Comparison of ENCODE assay signal across 27 mouse cellular contexts in genomic region chr4:45811250-45811649, GRCm38 (mm10). TPM values are rescaled to one million over a fixed set of nuclear protein-coding genes. Genes with fewer than 3 reads are reported as not detected.
"Had no signal": no experiment of that assay in that cellular context is flagged by ENCODE, and none has a peak within 500 bp of the region (broad histone marks: within the 10 kb centered on the region; RNA-seq: fewer than 3 reads in every experiment).

No protein-coding gene starts in this region.

- H3K4me3 ChIP-seq: gastrocnemius, adult 2 months; heart, embryonic 10.5 days; heart, embryonic 12.5 days; hindbrain, embryonic 10.5 days; hindbrain, embryonic 12.5 days; hindbrain, embryonic 15.5 days; kidney, embryonic 15.5 days; left cerebral cortex, adult 2 months; limb, embryonic 10.5 days; limb, embryonic 12.5 days; liver, embryonic 13.5 days; liver, embryonic 15.5 days had no signal

- H3K9me3 ChIP-seq: heart, embryonic 10.5 days; heart, embryonic 12.5 days; hindbrain, embryonic 10.5 days; hindbrain, embryonic 12.5 days; hindbrain, embryonic 15.5 days; kidney, embryonic 15.5 days; limb, embryonic 10.5 days; limb, embryonic 12.5 days; liver, embryonic 13.5 days; liver, embryonic 15.5 days had no signal

- H3K4me1 ChIP-seq: heart, embryonic 12.5 days; liver, embryonic 13.5 days; liver, embryonic 15.5 days had no signal

- H3K4me2 ChIP-seq: heart, embryonic 12.5 days; hindbrain, embryonic 12.5 days; hindbrain, embryonic 15.5 days; kidney, embryonic 15.5 days; limb, embryonic 12.5 days; liver, embryonic 11.5 days; liver, embryonic 13.5 days; liver, embryonic 15.5 days had no signal

- ATAC-seq: hindbrain, postnatal 0 days; intestine, embryonic 16.5 days had no signal

- DNase-seq: gastrocnemius, adult 2 months; gastrocnemius, postnatal 10 days; gastrocnemius, postnatal 25 days; heart, adult 18-20 months; heart, postnatal 10 days; heart, postnatal 4 days; kidney, adult 11 months; kidney, adult 2 months; kidney, adult 9 months; kidney, postnatal 14 days; kidney, postnatal 36 days; liver; liver, embryonic 13.5 days had no signal

- H3K9ac ChIP-seq: heart, embryonic 12.5 days; hindbrain, embryonic 12.5 days; hindbrain, embryonic 15.5 days; kidney, embryonic 15.5 days; limb, embryonic 12.5 days; liver, embryonic 13.5 days; liver, embryonic 15.5 days had no signal

- H3K36me3 ChIP-seq: hindbrain, embryonic 15.5 days; kidney, embryonic 15.5 days; limb, embryonic 10.5 days; limb, embryonic 12.5 days; liver, embryonic 13.5 days; liver, embryonic 15.5 days had no signal

- H3K27me3 ChIP-seq: hindbrain, embryonic 15.5 days; kidney, embryonic 15.5 days; liver, embryonic 15.5 days had no signal

- H3K27ac ChIP-seq: gastrocnemius, adult 2 months; heart, embryonic 10.5 days; hindbrain, embryonic 10.5 days; hindbrain, embryonic 12.5 days; hindbrain, embryonic 15.5 days; hindbrain, postnatal 0 days; kidney, embryonic 15.5 days; kidney, postnatal 0 days; left cerebral cortex, adult 2 months; limb, embryonic 10.5 days; limb, embryonic 12.5 days; liver, embryonic 13.5 days; liver, embryonic 15.5 days had no signal

RNA-seq across cellular contexts. Expression of gene Igfbpl1, which starts 15.5 kb away (rescaled TPM):
- polyA plus RNA-seq: kidney, adult 2 months; liver, embryonic 15.5 days had no signal
